ENCODE assay signal across 23 mouse cellular contexts in genomic region chr2:74032177-74033021, GRCm38 (mm10).
DNase-seq lines count a peak whose midpoint lies in the region; ATAC-seq and TF ChIP-seq lines count a peak whose summit lies in the region.
"Had no signal": no experiment of that assay in that cellular context is flagged by ENCODE, and none has a peak within 500 bp of the region (broad histone marks: within the 10 kb centered on the region; RNA-seq: fewer than 3 reads in every experiment).

No protein-coding gene starts in this region.

- no peak overlapping the region for H3K4me2 ChIP-seq in kidney, postnatal 0 days (ENCODE audit: low read length)
- H3K4me2 ChIP-seq in lung, embryonic 15.5 days: no peak overlapping the region
- no peak overlapping the region for H3K4me2 ChIP-seq in midbrain, embryonic 11.5 days
- H3K4me2 ChIP-seq in midbrain, embryonic 16.5 days (ENCODE audit: low read length): no peak overlapping the region
- H3K4me2 ChIP-seq: embryonic facial prominence, embryonic 15.5 days; hindbrain, embryonic 12.5 days had no signal

- no peak overlapping the region for H3K27ac ChIP-seq in kidney, postnatal 0 days
- no peak overlapping the region for H3K27ac ChIP-seq in lung, embryonic 15.5 days
- H3K27ac ChIP-seq in midbrain, embryonic 11.5 days (ENCODE audit: low read depth, low read length): no peak overlapping the region
- H3K27ac ChIP-seq in midbrain, embryonic 16.5 days (ENCODE audit: low read length): no peak overlapping the region
- H3K27ac ChIP-seq: embryonic facial prominence, embryonic 15.5 days; heart, embryonic 10.5 days; hindbrain, embryonic 12.5 days had no signal

- no peak overlapping the region for H3K9ac ChIP-seq in kidney, postnatal 0 days (ENCODE audit: low read depth, low read length)
- no peak overlapping the region for H3K9ac ChIP-seq in lung, embryonic 15.5 days
- H3K9ac ChIP-seq in midbrain, embryonic 11.5 days (ENCODE audit: low read length): no peak overlapping the region
- no peak overlapping the region for H3K9ac ChIP-seq in midbrain, embryonic 16.5 days (ENCODE audit: low read depth, low read length)
- H3K9ac ChIP-seq: embryonic facial prominence, embryonic 15.5 days; hindbrain, embryonic 12.5 days had no signal

- no peaks in the 10 kb centered on the region for H3K9me3 ChIP-seq in kidney, postnatal 0 days (replicated peaks; ENCODE audit: low read length)
- H3K9me3 ChIP-seq in lung, embryonic 15.5 days: no peaks in the 10 kb centered on the region
- no peaks in the 10 kb centered on the region for H3K9me3 ChIP-seq in midbrain, embryonic 11.5 days (ENCODE audit: control insufficient read depth, low read length)
- H3K9me3 ChIP-seq in midbrain, embryonic 16.5 days (replicated peaks; ENCODE audit: control insufficient read depth, low read length, poor library complexity, severe bottlenecking): no peaks in the 10 kb centered on the region
- H3K9me3 ChIP-seq: embryonic facial prominence, embryonic 15.5 days; heart, embryonic 10.5 days; hindbrain, embryonic 12.5 days had no signal

- DNase-seq in kidney, postnatal 0 days (ENCODE audit: low spot score): peak; percentile 33
- DNase-seq in kidney, postnatal 25 days: no peak
- no peak for DNase-seq in lung, postnatal 14 days
- peak; percentile 66 for DNase-seq in midbrain, embryonic 11.5 days (ENCODE audit: low spot score, missing footprints)
- no peak for DNase-seq in cerebellum, adult 11 months
- DNase-seq: adrenal gland, postnatal 14 days; cerebellum, adult 8-10 months; cerebellum, postnatal 14 days; embryo, embryonic 11 days; gastrocnemius, postnatal 10 days; heart, adult 18-20 months; heart, postnatal 10 days; heart, postnatal 4 days had no signal

- ATAC-seq in kidney, postnatal 0 days (replicated peaks; ENCODE audit: low FRiP score, low read depth): no peak
- peak; percentile 79; the same call in 1 of the 2 replicates for ATAC-seq in lung, embryonic 15.5 days (ENCODE audit: borderline replicate concordance, extremely low read depth, low FRiP score, low TSS enrichment)
- ATAC-seq in midbrain, embryonic 11.5 days (ENCODE audit: low FRiP score): no peak
- no peak for ATAC-seq in midbrain, embryonic 16.5 days
- ATAC-seq: activated CD4-positive, CD25-positive, alpha-beta regulatory T cell, adult 4 months; forebrain, embryonic 16.5 days; Patski had no signal

- no peaks in the 10 kb centered on the region for H3K36me3 ChIP-seq in kidney, postnatal 0 days (ENCODE audit: insufficient read depth, low read length)
- no peaks in the 10 kb centered on the region for H3K36me3 ChIP-seq in lung, embryonic 15.5 days
- H3K36me3 ChIP-seq in midbrain, embryonic 11.5 days (ENCODE audit: control insufficient read depth, insufficient read depth, low read length): no peaks in the 10 kb centered on the region
- H3K36me3 ChIP-seq in midbrain, embryonic 16.5 days (ENCODE audit: control insufficient read depth, insufficient read depth, low read length): no peaks in the 10 kb centered on the region
- H3K36me3 ChIP-seq: embryonic facial prominence, embryonic 15.5 days; heart, embryonic 10.5 days; hindbrain, embryonic 12.5 days had no signal

- 58% methylated on average over 11 of the region's 11 CpGs for WGBS in kidney, postnatal 0 days
- WGBS in lung, embryonic 15.5 days: 21% methylated on average over 11 of the region's 11 CpGs
- WGBS in midbrain, embryonic 11.5 days: 80% methylated on average over 11 of the region's 11 CpGs
- WGBS in midbrain, embryonic 16.5 days: 78% methylated on average over 11 of the region's 11 CpGs

- no peaks in the 10 kb centered on the region for H3K27me3 ChIP-seq in kidney, postnatal 0 days (ENCODE audit: insufficient read depth, low read length)
- no peaks in the 10 kb centered on the region for H3K27me3 ChIP-seq in lung, embryonic 15.5 days
- H3K27me3 ChIP-seq in midbrain, embryonic 11.5 days (ENCODE audit: control insufficient read depth, insufficient read depth, low read length): no peaks in the 10 kb centered on the region
- H3K27me3 ChIP-seq in midbrain, embryonic 16.5 days (ENCODE audit: control insufficient read depth, insufficient read depth, low read depth, low read length): no peaks in the 10 kb centered on the region
- H3K27me3 ChIP-seq: CH12.LX; embryonic facial prominence, embryonic 15.5 days; hindbrain, embryonic 12.5 days had no signal

- no peak for TF ChIP-seq CTCF in kidney, postnatal 0 days (IDR thresholded peaks at IDR 0.05; ENCODE audit: low read depth)

- H3K4me3 ChIP-seq in kidney, postnatal 0 days (replicated peaks; ENCODE audit: low read depth, low read length): no peak overlapping the region
- H3K4me3 ChIP-seq in lung, embryonic 15.5 days: no peak overlapping the region
- no peak overlapping the region for H3K4me3 ChIP-seq in midbrain, embryonic 11.5 days (ENCODE audit: low read depth, low read length)
- H3K4me3 ChIP-seq in midbrain, embryonic 16.5 days (ENCODE audit: low read depth, low read length): no peak overlapping the region
- H3K4me3 ChIP-seq: embryonic facial prominence, embryonic 15.5 days; erythroblast, embryonic 14.5 days; heart, embryonic 10.5 days; hindbrain, embryonic 12.5 days had no signal

- H3K4me1 ChIP-seq in kidney, postnatal 0 days (replicated peaks; ENCODE audit: insufficient read depth, low read length): no peaks in the 10 kb centered on the region
- H3K4me1 ChIP-seq in lung, embryonic 15.5 days: 0 out of 2 replicates have a peak, but pooled peaks cover 9% of the 10 kb centered on the region
- no peaks in the 10 kb centered on the region for H3K4me1 ChIP-seq in midbrain, embryonic 11.5 days (ENCODE audit: control insufficient read depth, insufficient read depth, low read length)
- peaks cover 1% of the 10 kb centered on the region; the same call in 1 of the 2 replicates for H3K4me1 ChIP-seq in midbrain, embryonic 16.5 days (ENCODE audit: control insufficient read depth, insufficient read depth, low read length)
- H3K4me1 ChIP-seq: embryonic facial prominence, embryonic 15.5 days; heart, embryonic 10.5 days; hindbrain, embryonic 12.5 days had no signal

Comparison
In these comparisons a context has a peak if more than half of its experiments do, and no peak if none do; other contexts are left out.
1. DNase-seq: peak in kidney, postnatal 0 days (single experiment) and midbrain, embryonic 11.5 days (single experiment); none in kidney, postnatal 25 days (0 of 2), lung, postnatal 14 days (single experiment) and cerebellum, adult 11 months (single experiment).